Mouse (Mus musculus): ENCODE data around the gene Nms.

Nms gene

DNA sequence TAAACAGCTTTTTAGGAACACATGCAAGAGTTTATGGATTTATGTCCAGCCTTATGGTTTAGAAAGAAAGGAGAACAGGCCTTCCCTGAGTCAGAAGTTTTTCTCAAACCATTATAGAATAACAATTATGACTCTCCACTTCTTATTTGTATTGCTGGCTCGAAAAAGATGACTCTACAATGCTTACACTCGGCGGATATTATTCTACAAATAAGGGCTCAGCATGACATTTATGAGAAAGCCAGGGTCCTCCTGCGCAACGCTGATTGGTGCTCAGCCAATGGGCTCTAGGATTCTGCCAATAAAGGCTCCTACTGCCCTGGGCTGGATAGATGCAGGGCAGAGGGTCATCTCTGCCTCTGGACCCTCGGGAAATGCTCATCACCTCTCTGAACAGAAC lies at the start of gene Nms:
Nms (plus strand) TSS at position 301 of the 400 bp plus-strand sequence.
- DNase-seq (ENCODE audit: low spot score in 2 of 2), result no peak

GRCm38 (mm10) chr1:38891444-38891843 lies 47.5 kb upstream of the Nms start:
- DNase-seq (ENCODE audit: low spot score in 2 of 2), result no peak

DNA sequence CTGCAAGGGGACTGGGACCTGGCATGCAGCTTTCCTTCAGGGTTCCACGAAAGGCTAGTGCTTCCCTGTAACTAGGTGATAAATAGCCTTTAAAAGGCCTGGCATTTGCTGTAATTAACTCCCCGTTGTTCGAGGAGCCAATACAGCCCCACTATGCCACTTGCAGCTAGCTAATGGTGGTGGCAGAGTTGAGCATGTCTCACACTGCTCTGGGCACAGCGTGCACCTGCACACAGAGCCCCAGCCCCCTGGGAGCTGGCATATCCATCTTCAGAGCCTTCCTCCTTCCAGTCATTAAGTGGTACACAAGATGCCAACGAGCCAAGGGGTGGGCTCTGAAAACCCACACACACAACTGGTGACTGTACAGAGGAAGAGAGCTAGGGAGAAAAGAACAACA lies 45.9 kb upstream of the Nms start:
- DNase-seq (ENCODE audit: low spot score in 2 of 2), result no peak

- DNase-seq (ENCODE audit: low spot score in 2 of 2), result peak; percentile 53 to 59
Observed at GRCm38 (mm10) chr1:38897431-38898248, 41.3 kb upstream of the Nms start, which contains the start of gene Chst10. Gene Chst10 (minus strand): TSS chr1:38898161.

GRCm38 (mm10) chr1:38902571-38902970 lies 36.4 kb upstream of the Nms start:
- no peak for DNase-seq (ENCODE audit: low spot score in 2 of 2)

DNA sequence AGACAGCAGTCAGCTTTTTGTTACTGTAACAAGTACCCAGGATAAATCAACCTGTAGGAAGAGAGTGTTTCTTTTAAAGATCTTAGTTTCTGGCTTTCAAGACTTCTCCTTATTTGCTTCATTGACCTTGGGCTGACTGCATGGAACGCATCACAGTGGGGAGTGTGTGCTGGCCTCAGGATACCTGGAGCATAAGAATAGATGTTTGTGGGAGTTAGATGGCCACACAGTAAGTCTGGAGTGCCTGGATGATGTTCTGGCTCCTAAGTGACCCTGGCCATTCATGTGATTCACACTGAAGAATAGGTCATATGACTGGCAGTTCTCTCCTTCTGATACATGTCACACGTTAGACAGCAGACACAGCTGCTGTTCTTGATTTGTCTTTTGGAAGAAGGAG lies 35.0 kb upstream of the Nms start:
- no peak for DNase-seq (ENCODE audit: low spot score in 2 of 2)

- no peak for DNase-seq (ENCODE audit: low spot score in 2 of 2)
Observed at GRCm38 (mm10) chr1:38928996-38929395, 10.0 kb upstream of the Nms start.

DNA sequence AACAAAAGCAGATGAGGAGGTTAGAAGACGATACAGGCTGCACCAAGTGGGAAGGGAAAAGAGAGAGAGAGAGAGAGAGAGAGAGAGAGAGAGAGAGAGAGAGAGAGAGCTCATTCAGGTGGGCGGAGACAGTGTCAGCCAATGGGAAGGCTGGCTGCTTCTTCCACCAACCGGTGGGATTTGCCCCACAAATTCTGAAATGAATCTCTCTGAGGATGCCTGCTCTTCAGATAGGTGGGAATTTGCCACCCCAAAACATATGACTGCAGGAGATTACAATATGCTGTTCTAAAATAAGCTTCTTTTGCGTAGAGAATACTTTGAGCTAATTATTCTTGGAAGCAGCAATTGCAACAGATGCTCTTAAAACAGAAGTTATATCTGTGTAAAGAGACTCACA lies 9.5 kb upstream of the Nms start:
- DNase-seq (ENCODE audit: low spot score in 2 of 2), result no peak

DNA sequence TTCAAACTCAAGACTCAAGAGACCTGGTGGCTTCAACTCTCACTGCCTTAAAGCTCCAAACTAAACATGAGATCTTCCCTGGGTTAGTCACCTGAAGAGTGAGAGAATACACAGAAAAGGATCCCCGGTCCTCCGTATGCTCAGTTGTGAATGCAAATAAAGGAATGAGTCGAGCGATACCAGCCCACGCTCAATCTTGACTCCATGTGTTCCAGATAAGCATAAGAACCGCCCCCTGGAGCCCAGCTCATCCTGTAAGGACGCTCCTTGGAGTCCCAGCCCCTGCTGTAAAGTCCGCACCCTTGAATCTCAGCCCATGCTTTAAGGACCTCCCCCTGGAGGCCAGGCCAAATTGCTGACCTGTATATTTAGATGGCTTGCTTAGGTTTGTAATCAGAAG lies 8.2 kb upstream of the Nms start:
- DNase-seq (ENCODE audit: low spot score in 2 of 2), result no peak

GRCm38 (mm10) chr1:38934668-38935067 lies 4.3 kb upstream of the Nms start:
- peak in 1 of 2 experiments; percentile 9 for DNase-seq (ENCODE audit: low spot score in 2 of 2)

- peak in 1 of 2 experiments; percentile 8 for DNase-seq (ENCODE audit: low spot score in 2 of 2)
Observed at GRCm38 (mm10) chr1:38936780-38937179, 2.2 kb upstream of the Nms start.

DNA sequence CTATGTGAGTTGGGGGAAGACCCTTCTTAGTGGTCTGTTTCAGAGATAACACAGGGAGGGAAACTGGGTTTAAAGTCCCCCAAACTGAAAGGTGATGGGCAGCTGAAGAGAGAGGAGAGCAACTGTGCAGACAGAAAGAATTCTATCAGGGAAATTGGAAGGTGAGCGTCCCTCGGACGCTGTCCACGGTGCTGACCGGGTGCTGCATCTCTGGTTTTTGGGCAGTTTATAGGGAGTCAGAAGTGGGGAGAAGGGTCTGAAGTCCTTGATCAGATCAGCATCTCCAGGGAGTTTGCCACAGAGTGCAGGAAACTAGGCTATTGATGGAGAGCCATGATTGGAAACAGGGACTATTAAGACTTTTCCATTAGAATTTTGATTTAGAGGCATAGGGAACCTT lies 659 bp downstream of the Nms start:
- peak in 1 of 2 experiments; percentile 23 for DNase-seq (ENCODE audit: low spot score in 2 of 2)

- no peak for DNase-seq (ENCODE audit: low spot score in 2 of 2)
Observed at GRCm38 (mm10) chr1:38956457-38956856, 17.5 kb downstream of the Nms start.

GRCm38 (mm10) chr1:38969116-38969515 lies 30.2 kb downstream of the Nms start:
- DNase-seq (ENCODE audit: low spot score in 2 of 2), result no peak

DNA sequence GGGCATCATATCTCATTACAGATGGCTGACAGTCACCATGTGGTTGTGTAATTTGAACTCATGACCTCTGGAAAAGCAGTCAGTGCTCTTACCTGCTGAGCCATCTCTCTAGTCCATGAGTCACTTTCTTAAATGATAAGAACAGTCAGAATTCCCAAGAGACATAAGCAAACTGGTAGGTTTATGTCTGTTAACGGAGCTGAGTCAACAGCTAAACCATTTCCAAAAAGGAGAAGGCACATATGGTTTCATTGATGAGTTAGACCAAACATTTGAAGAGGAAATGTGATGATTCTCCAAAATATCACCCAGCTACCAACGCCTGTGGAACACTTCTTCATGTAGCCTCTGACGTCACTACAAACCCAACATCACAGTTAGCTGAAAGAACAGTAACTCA lies 32.8 kb downstream of the Nms start:
- DNase-seq (ENCODE audit: low spot score in 2 of 2), result no peak

- DNase-seq (ENCODE audit: low spot score in 2 of 2), result no peak
Observed at GRCm38 (mm10) chr1:38972986-38973592, 34.1 kb downstream of the Nms start.

DNA sequence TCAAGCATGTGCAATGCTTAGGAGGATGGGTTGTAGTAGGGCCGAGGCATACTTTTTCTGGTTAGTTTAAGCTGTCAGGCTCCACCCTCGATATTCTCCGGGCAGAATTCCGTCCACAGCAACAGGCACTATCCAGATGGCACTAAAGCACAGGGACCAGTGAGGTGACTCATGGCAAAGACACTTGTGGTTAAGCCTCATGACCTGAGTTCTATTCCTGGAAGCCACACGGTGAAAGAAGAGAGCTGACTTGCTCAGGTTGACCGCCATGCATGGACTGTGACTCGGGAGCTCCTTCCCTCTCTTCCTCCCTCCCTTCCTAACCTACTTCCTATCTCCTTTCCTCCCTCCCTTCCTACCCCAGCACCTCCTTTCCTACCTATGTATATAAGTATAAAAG lies 41.0 kb downstream of the Nms start:
- DNase-seq (ENCODE audit: low spot score in 2 of 2), result no peak

DNA sequence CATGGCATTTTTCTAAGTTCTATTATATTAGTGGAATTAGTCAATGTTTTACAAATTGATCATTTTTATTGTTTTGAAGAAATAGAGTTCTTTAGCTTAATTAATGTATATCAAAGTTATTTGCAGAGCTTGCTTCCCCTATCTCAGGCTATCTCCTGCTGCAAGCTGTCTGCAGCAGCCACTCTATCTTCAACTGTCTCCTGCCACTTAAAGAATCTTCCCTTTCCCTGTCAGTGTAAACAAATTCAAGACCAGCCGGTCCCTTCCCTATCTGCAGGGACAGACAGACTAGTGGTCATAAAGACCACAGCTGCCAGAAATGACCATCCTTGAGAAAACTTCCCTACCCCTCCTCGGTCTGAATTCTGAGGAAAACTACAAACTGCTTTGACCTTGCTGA lies 44.9 kb downstream of the Nms start:
- no peak for DNase-seq (ENCODE audit: low spot score in 2 of 2)

DNA sequence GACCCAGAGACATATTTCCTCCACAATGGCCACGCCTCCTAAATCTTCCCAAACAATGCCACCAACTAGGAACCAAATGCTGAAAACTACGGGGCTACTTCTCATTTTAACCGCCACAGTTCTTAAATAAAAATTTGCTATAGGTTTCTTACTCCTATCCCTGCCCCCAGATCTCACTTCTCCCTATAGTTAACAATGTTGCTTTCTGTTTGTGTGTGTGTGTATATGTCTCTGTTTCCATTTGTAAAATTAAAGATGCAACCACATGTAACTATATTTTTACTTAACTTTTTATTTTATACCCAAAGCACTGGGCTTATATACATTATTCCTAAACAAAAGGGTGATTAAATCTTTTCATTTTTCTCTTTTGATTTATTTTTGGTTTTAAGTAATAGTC lies 46.4 kb downstream of the Nms start, which contains the start of gene Pdcl3:
Pdcl3 (plus strand) TSS at position 301 of the 400 bp plus-strand sequence.
- no peak for DNase-seq (ENCODE audit: low spot score in 2 of 2)

DNA sequence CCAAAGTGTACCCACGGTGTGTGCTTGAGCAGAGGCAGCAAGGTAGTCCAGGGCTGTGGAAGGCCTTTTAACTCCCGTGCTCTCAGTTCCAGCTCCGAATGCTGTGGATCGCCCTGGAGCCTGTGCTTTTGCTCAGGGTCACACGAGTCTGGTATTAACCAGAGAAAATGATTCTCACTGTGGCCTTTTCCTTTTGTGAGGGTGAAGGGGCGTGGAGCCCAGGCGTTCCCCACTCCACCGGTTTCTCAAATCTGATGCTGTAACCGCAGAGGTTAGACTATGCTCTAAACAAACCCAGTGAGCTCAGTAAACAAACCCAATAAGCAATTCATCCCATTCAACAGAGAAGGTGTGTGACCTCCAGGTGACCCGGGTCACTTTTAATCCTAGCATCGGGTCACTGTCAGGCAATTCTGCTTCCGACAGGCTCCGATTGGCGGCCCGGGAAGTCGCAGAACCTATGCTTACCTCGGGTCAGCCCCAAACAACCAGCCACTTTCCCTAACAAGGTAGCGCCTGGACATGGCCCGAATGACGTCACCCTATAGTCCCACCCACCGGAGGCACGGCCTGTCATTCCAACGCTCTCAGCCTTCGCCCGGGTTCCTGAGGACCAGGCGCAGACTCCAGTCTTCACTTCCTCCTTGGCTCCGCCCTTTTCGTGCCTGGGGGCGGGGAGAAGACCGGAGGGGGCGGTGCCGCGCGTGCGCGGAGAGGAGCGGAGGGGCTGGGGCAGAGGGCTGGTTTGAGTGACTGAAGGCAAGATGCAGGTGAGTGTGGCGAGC lies 48.3 kb downstream of the Nms start:
- DNase-seq (ENCODE audit: low spot score in 2 of 2), result peak; percentile 97 to 99

- no peak for DNase-seq (ENCODE audit: low spot score in 2 of 2)
Observed at GRCm38 (mm10) chr1:38987865-38988211, 48.9 kb downstream of the Nms start.

DNA sequence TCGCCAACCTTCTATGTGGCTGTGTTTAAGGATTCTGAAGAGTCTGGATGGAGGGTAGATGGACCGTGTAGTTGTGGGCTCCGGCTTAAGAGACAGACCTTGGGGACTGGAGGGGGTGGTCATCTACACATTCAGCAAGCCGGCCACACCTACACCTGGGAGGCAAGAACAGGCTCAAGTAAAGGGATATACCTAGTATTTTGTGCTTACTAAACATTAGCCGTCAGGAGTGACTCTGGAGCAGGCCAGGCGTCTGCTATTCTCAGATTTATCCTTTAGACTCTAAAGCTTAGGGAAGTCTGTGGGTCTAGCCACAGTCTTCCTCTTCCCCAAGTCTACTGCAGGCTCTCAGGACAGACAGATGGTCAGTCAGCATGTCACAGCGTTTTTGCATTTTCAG lies 49.4 kb downstream of the Nms start:
- DNase-seq (ENCODE audit: low spot score in 2 of 2), result no peak

DNA sequence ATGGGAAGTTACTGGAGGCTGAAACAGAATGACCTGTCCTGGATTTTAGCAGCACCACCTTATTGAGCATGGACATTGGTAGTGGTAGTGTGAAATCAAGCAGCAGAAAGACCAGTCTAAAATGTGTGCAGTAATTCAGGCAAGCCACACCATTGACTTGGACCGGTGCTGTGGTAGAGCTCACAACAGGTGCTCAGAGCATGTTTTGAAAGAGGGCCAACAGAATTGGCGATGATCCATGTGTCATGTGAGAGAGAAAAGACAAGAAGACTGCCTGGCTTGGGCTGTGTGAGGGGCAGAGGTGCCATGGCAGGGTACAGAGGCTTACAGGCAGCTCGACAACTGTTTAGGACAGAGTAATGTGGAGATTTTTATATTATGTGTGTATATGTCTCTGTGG lies 53.4 kb downstream of the Nms start:
- no peak for DNase-seq (ENCODE audit: low spot score in 2 of 2)
